Mouse (Mus musculus) c-Kit-positive CD71-positive TER-119-positive erythroid progenitor cells, embryonic 14.5 days (primary cell): Measurements from ENCODE around the gene Nox1.
"Not testable (repeated sequence)": the region's sequence is repeated elsewhere in the genome, so short reads cannot be mapped to it uniquely, and the experiment has no call there.

Experiments
- DNase-seq: peaks from one replicate; pipeline ENCODE4 v3.0.0-alpha.2; 2013; ENCODE audit warnings: low spot score

Nox1 gene

GRCm38 (mm10) chrX:134221856-134222255 lies at the start of gene Nox1:
Gene Nox1 (minus strand): TSS chrX:134221956.
- DNase-seq = no peak

- DNase-seq = no peak
Measured at GRCm38 (mm10) chrX:134262129-134262528, 40.4 kb upstream of the Nox1 start.

DNA sequence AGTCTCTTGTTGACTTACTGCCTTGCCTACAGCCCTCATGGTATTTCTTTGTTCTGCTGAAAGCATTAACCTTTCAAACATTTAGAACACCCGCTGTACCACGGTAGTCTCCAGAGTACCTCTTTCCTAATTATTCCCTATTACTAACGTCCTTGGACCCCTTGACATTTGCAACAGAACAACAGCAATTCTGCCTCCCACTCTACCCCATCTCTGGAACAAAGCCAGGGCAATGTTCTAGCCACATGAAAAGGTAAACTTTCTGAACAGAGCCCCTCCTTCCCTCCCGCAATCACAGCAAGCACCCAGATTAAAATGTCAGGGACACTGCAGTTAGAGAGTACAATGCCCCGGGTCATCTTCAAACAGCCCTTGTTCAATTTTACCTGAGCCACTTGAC lies 39.4 kb upstream of the Nox1 start:
- no peak for DNase-seq

DNA sequence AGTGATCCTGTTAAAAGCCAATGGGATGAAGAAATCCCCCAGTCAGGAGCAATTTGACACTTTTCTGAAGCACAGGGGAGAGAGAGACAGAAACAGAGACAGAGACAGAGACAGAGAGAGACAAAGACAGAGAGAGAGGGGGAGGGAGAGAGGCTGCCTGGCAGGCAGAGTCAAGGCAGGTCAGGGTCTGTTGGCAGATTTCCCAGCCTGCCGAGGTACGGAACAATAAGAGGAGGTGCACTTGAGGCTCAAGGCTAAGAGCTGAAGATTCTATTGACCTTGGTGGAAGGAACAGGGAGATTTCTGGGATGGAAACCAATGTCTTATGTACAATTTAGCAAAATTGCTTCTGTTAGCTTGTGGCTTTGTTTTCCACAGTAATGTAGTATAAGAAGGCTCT lies 26.4 kb upstream of the Nox1 start:
- no peak for DNase-seq

DNA sequence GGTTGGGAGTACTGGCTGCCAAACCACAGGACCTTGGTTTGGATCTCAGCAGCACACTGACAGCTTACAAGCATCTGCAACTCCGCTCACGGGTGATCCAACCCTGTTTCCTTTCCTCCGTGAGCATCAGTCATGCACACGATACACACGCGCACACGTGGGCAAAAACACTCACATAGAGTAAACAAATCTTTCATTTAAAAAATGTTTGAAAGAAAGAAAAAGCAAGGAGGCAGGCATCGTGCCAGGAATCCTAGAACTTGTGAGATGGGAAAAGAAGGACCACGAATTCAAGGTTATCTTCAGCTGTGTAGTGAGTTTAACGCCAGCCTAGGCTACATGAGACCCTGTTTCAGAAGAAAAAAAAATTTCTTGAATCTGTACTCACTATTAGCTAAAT lies 24.2 kb upstream of the Nox1 start:
- no peak for DNase-seq

- DNase-seq = no peak
Measured at GRCm38 (mm10) chrX:134238266-134238665, 16.5 kb upstream of the Nox1 start.

GRCm38 (mm10) chrX:134233048-134233447 lies 11.3 kb upstream of the Nox1 start:
- no peak for DNase-seq

- DNase-seq = no peak
Measured at GRCm38 (mm10) chrX:134220618-134221017, 1.1 kb downstream of the Nox1 start.

DNA sequence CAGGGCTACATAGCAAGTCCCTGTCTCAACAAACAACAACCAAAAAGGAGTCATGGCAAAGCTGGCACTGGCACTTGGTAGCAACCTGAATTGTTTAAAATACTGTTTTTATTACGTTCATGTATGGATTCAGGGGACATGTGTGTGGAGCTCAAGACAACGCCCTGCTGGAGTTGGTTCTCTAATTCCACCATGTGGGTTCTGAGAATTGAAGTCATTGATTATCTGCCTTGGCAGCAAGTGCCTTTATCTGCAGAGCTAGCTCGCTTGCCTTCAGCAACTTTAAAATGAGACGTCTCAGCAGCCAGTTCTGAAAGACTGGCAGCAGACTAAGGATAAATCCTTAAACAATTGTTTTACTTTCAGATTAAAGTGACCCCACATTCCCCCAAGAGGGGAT lies 3.6 kb downstream of the Nox1 start:
- peak; percentile 33 for DNase-seq

- DNase-seq = no peak
Measured at GRCm38 (mm10) chrX:134211151-134211642, 10.6 kb downstream of the Nox1 start.

- peak; percentile 26 for DNase-seq
Measured at GRCm38 (mm10) chrX:134208491-134208890, 13.3 kb downstream of the Nox1 start.

DNA sequence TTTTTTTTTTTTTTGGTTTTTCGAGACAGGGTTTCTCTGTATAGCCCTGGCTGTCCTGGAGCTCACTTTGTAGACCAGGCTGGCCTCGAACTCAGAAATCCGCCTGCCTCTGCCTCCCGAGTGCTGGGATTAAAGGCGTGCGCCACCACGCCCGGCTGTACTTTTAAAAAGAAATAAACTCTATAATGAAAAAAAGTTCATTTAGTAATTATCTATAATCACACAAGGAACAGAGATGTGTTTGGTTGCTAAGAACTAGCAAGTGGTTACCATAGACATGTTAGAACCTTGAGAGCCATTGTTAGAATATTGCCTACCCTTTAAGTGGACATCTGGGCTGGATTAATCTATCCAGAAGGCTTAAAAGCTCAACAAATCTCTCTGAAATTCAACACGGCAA lies 34.6 kb downstream of the Nox1 start, which contains the start of gene Arl13a:
Gene Arl13a (plus strand): TSS at position 301 of the 400 bp plus-strand sequence.
- DNase-seq = not testable (repeated sequence)

- no peak for DNase-seq
Measured at GRCm38 (mm10) chrX:134174699-134175098, 47.1 kb downstream of the Nox1 start.

- DNase-seq = no peak
Measured at GRCm38 (mm10) chrX:134170584-134170983, 51.2 kb downstream of the Nox1 start.

- no peak for DNase-seq
Measured at GRCm38 (mm10) chrX:134163484-134163883, 58.3 kb downstream of the Nox1 start.

DNA sequence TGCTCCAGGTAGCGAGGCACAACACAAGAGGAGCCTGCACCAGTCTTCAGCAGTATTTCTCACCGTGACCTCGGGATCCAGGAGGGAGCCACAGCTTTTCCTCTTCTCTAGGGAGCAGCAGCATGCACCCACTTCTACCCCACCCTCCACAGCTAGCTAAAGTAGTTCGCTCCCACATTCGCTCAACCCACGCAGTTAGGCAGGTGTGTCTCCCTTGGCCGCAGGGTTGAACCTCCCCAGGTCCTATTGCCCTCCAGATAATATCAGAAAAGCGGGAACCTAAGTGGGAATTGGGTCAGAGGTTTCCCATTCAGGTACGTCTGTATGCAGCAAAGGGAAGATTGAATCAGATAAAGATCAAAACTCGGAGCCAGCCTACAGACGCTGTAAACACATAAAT lies 58.9 kb downstream of the Nox1 start:
- DNase-seq = no peak

GRCm38 (mm10) chrX:134162043-134162720 lies 59.6 kb downstream of the Nox1 start, which contains the start of gene Xkrx:
Gene Xkrx (minus strand): TSS chrX:134162076.
- no peak for DNase-seq

- no peak for DNase-seq
Measured at GRCm38 (mm10) chrX:134160442-134160841, 61.3 kb downstream of the Nox1 start.

GRCm38 (mm10) chrX:134158151-134158550 lies 63.6 kb downstream of the Nox1 start:
- no peak for DNase-seq

GRCm38 (mm10) chrX:134141986-134142385 lies 79.8 kb downstream of the Nox1 start:
- no peak for DNase-seq

GRCm38 (mm10) chrX:134141551-134141950 lies 80.2 kb downstream of the Nox1 start:
- DNase-seq = no peak

GRCm38 (mm10) chrX:134140024-134140423 lies 81.7 kb downstream of the Nox1 start:
- no peak for DNase-seq

GRCm38 (mm10) chrX:134133821-134134220 lies 87.9 kb downstream of the Nox1 start:
- no peak for DNase-seq

- no peak for DNase-seq
Measured at GRCm38 (mm10) chrX:134132295-134132694, 89.5 kb downstream of the Nox1 start.
